Mouse (Mus musculus): ENCODE data around the gene Vcl. TPM values are rescaled to one million over a fixed set of nuclear protein-coding genes. Genes with fewer than 3 reads are reported as not detected.

Vcl gene
- polyA plus RNA-seq, 1 experiment from 2014 or later = 42.4 TPM

Other genes starting within 250 kb of the Vcl start
- 18.2 and 20.4 TPM in 2 replicates for gene Fut11, start 234.4 kb upstream of the Vcl start, polyA plus RNA-seq (2016; fragmentation: Nextera tagmentation; extraction: Ambion mirVana)
- gene Chchd1, start 226.4 kb upstream of the Vcl start, polyA plus RNA-seq (2016; fragmentation: Nextera tagmentation; extraction: Ambion mirVana) = 238 and 280 TPM in 2 replicates
- 32.5 and 39.3 TPM in 2 replicates for gene Zswim8, start 221.8 kb upstream of the Vcl start, polyA plus RNA-seq (2016; fragmentation: Nextera tagmentation; extraction: Ambion mirVana)
- gene Ndst2, start 194.8 kb upstream of the Vcl start, polyA plus RNA-seq (2016; fragmentation: Nextera tagmentation; extraction: Ambion mirVana) = 27.9 and 29.2 TPM in 2 replicates
- 43.3 and 57.6 TPM in 2 replicates for gene Camk2g, start 135.3 kb upstream of the Vcl start, polyA plus RNA-seq (2016; fragmentation: Nextera tagmentation; extraction: Ambion mirVana)
- gene Plau, start 92.7 kb upstream of the Vcl start, polyA plus RNA-seq (2016; fragmentation: Nextera tagmentation; extraction: Ambion mirVana) = 0.54 and 0.55 TPM in 2 replicates
- gene Ap3m1, start 123.1 kb downstream of the Vcl start, polyA plus RNA-seq (2016; fragmentation: Nextera tagmentation; extraction: Ambion mirVana) = 70.6 and 78.4 TPM in 2 replicates
- 170 and 179 TPM in 2 replicates for gene Adk, start 123.2 kb downstream of the Vcl start, polyA plus RNA-seq (2016; fragmentation: Nextera tagmentation; extraction: Ambion mirVana)

All from limb, embryonic 10.5 days (tissue).